Mouse (Mus musculus) ES-E14 (cell line): ENCODE data around the gene Gfod2. TPM values are rescaled to one million over a fixed set of nuclear protein-coding genes. Genes with fewer than 3 reads are reported as not detected.

ENCODE experiments used
- DNase-seq: peaks from one replicate; pipeline ENCODE4 v3.0.0-alpha.2; 2013; ENCODE audit warnings: low read depth, low spot score
- H3K27ac ChIP-seq: 2 replicates; pipeline ENCODE4 v1.5.1; 2012; ENCODE audit warnings: low read depth, mild to moderate bottlenecking, low read length, moderate library complexity, mixed read lengths; ENCODE audit not compliant: poor library complexity, insufficient read depth, severe bottlenecking
- H3K36me3 ChIP-seq: 2 replicates; pipeline ENCODE4 v1.6.1; 2012; ENCODE audit warnings: mild to moderate bottlenecking, low read length, moderate library complexity, mixed read lengths; ENCODE audit not compliant: control insufficient read depth, poor library complexity, insufficient read depth, severe bottlenecking
- H3K4me1 ChIP-seq, 2 experiments: fragments of 150-350 bp in 1 of 2; sonication (generic) in 1 of 2; 2 replicates each; pipeline ENCODE4 v1.6.1; 2012; ENCODE audit warnings: low read length in 2 of 2, mild to moderate bottlenecking in 1 of 2, mixed read lengths in 1 of 2; ENCODE audit not compliant: control insufficient read depth in 2 of 2, insufficient read depth in 2 of 2, poor library complexity in 1 of 2
- H3K4me3 ChIP-seq, 2 experiments: fragments of 150-350 bp in 1 of 2; sonication (generic) in 1 of 2; 2 replicates each; pipeline ENCODE4 v1.5.1; 2012; ENCODE audit warnings: low read length in 2 of 2, low read depth in 1 of 2, mild to moderate bottlenecking in 1 of 2, mixed read lengths in 1 of 2; ENCODE audit not compliant: insufficient read depth in 1 of 2, poor library complexity in 1 of 2, severe bottlenecking in 1 of 2
- H3K9ac ChIP-seq: 2 replicates; pipeline ENCODE4 v1.6.1; 2012; ENCODE audit warnings: low read depth, mild to moderate bottlenecking, low read length, mixed read lengths; ENCODE audit not compliant: poor library complexity, insufficient read depth, severe bottlenecking
- H3K9me3 ChIP-seq: fragments of 150-350 bp; sonication (generic); 2 replicates; pipeline ENCODE4 v1.6.1; 2012; ENCODE audit warnings: low read depth, mild to moderate bottlenecking, low read length; ENCODE audit not compliant: control insufficient read depth, insufficient read depth
- CHD2 ChIP-seq: IDR thresholded peaks from 2 replicates; pipeline ENCODE4 v1.6.1; 2014; ENCODE audit warnings: mild to moderate bottlenecking, low read depth, low read length, inconsistent platforms
- HCFC1 ChIP-seq: IDR thresholded peaks from 2 replicates; pipeline ENCODE4 v1.6.1; 2012; ENCODE audit warnings: low read length, inconsistent platforms, borderline replicate concordance; ENCODE audit not compliant: insufficient read depth
- MAFK ChIP-seq: IDR thresholded peaks from 2 replicates; pipeline ENCODE4 v1.6.1; 2014; ENCODE audit warnings: mild to moderate bottlenecking, low read depth, low read length, inconsistent platforms; ENCODE audit not compliant: insufficient read depth
- ZC3H11A ChIP-seq: IDR thresholded peaks from 2 replicates; pipeline ENCODE4 v1.6.1; 2012; ENCODE audit warnings: low read depth, mild to moderate bottlenecking, inconsistent platforms, low read length, borderline replicate concordance
- ZNF384 ChIP-seq: IDR thresholded peaks from 2 replicates; pipeline ENCODE4 v1.6.1; 2012; ENCODE audit warnings: low read depth, low read length, inconsistent platforms
- in situ Hi-C, 2 experiments: fragments of 600-800 bp; cut with MboI; formaldehyde crosslinking; loops; one replicate each; pipeline ENCODE4 v1.15.1; 2025; ENCODE audit warnings: low sequenced_read_pairs in 2 of 2, inconsistent platforms in 1 of 2; ENCODE audit not compliant: unreplicated experiment in 2 of 2
- total RNA-seq: library from RNA; depleted of rRNA; stranded (reverse); fragments of 300-350 nt; gene quantifications from 2 replicates; pipeline ENCODE4 v1.2.3, GENCODE M21; 2012

Gfod2 gene
- total RNA-seq, 1 experiment: 11.0 TPM

- TF ChIP-seq ZC3H11A: no peak
- no peak for TF ChIP-seq HCFC1
- TF ChIP-seq CHD2: no peak
- TF ChIP-seq ZNF384: no peak
- TF ChIP-seq MAFK: no peak
- Histone ChIP-seq H3K36me3 (peaks cover 44% of the 10 kb centered on the region), H3K4me1 (no peaks in the 10 kb centered on the region), H3K27ac (no peak overlapping the region), H3K4me3 (no peak overlapping the region), H3K9ac (no peak overlapping the region), H3K9me3 (no peaks in the 10 kb centered on the region)
- in situ Hi-C loops: no loop called here
- no peak for DNase-seq
These were observed 13.1 kb upstream of the Gfod2 start for GRCm38 (mm10) chr8:105771398-105772175.

GRCm38 (mm10) chr8:105770609-105771008 is 12.1 kb upstream of the Gfod2 start:
- Histone ChIP-seq H3K4me3 (no peak overlapping the region), H3K4me1 (no peaks in the 10 kb centered on the region), H3K9me3 (no peaks in the 10 kb centered on the region), H3K9ac (no peak overlapping the region), H3K36me3 (peaks cover 44% of the 10 kb centered on the region), H3K27ac (no peak overlapping the region)
- TF ChIP-seq MAFK (no peak), ZC3H11A (no peak), ZNF384 (no peak), HCFC1 (no peak), CHD2 (no peak)
- DNase-seq: peak; percentile 31
- in situ Hi-C loops: no loop called here

- TF ChIP-seq HCFC1 (no peak), ZNF384 (no peak), ZC3H11A (no peak), MAFK (no peak)
- no peaks in the 10 kb centered on the region for H3K4me1 ChIP-seq
- no peak for DNase-seq
- in situ Hi-C loops: no loop called here
- H3K9ac ChIP-seq: no peak overlapping the region
- peaks cover 34% of the 10 kb centered on the region for H3K36me3 ChIP-seq
- no peaks in the 10 kb centered on the region for H3K9me3 ChIP-seq
- no peak overlapping the region for H3K4me3 ChIP-seq
- no peak overlapping the region; the same call in 1 of the 2 replicates for H3K27ac ChIP-seq
These were observed 10.2 kb upstream of the Gfod2 start for GRCm38 (mm10) chr8:105768485-105769257.

GRCm38 (mm10) chr8:105757796-105758276 is 628 bp downstream of the Gfod2 start:
- DNase-seq: no peak
- in situ Hi-C loops: no loop called here
- no peak overlapping the region for H3K27ac ChIP-seq
- H3K9ac ChIP-seq: peak overlapping the region; percentile 85
- no peaks in the 10 kb centered on the region for H3K9me3 ChIP-seq
- TF ChIP-seq MAFK (no peak), ZC3H11A (no peak), ZNF384 (no peak), CHD2 (no peak), HCFC1 (no peak)
- no peaks in the 10 kb centered on the region for H3K36me3 ChIP-seq
- 0 out of 4 replicates have a peak, but pooled peaks cover 0 to 2% of the 10 kb centered on the region in 2 experiments for H3K4me1 ChIP-seq
- peak overlapping the region; percentile 91 to 95 for H3K4me3 ChIP-seq
